Mouse (Mus musculus): ENCODE measurements around the gene 1700016C15Rik.

1700016C15Rik gene

GRCm38 (mm10) chr1:177796193-177796939, 66.8 kb downstream of the 1700016C15Rik start, which contains the start of gene Adss:
Gene Adss, minus strand, starts transcription at chr1:177796511.
- DNase-seq (ENCODE audit: low read depth, low spot score), result peak; percentile 99

GRCm38 (mm10) chr1:177797151-177797755, 67.6 kb downstream of the 1700016C15Rik start:
- peak; percentile 6 for DNase-seq (ENCODE audit: low read depth, low spot score)
